Mouse (Mus musculus) olfactory bulb, adult 2 months (tissue): ENCODE measurements around the gene Bnc2. TPM values are rescaled to one million over a fixed set of nuclear protein-coding genes. Genes with fewer than 3 reads are reported as not detected.

ENCODE experiments used
- H3K27ac ChIP-seq: fragments of 200-500 bp; 2 replicates; pipeline ENCODE4 v1.5.1; 2012; ENCODE audit warnings: low read depth, low read length; ENCODE audit not compliant: insufficient read depth
- H3K4me1 ChIP-seq: fragments of 200-500 bp; 2 replicates; pipeline ENCODE4 v1.6.1; 2012; ENCODE audit warnings: low read length; ENCODE audit not compliant: control insufficient read depth, insufficient read depth
- H3K4me3 ChIP-seq: fragments of 200-500 bp; 2 replicates; pipeline ENCODE4 v1.5.1; 2012; ENCODE audit warnings: mild to moderate bottlenecking, low read depth, low read length, moderate library complexity; ENCODE audit not compliant: insufficient read depth
- CTCF ChIP-seq: fragments of 200-500 bp; IDR thresholded peaks from 2 replicates; pipeline ENCODE4 v1.5.1; 2012; ENCODE audit warnings: low read depth, mild to moderate bottlenecking, low read length, moderate library complexity; ENCODE audit not compliant: insufficient read depth
- POLR2A ChIP-seq: fragments of 200-500 bp; IDR thresholded peaks from 2 replicates; pipeline ENCODE4 v1.6.1; 2012; ENCODE audit warnings: mild to moderate bottlenecking, low read depth, low read length, moderate library complexity; ENCODE audit not compliant: insufficient read depth
- WGBS: fragments of 180-500 bp; shearing (Covaris S2); methylation state at CpG from one replicate; pipeline ENCODE4 v1.1.7; 2018; 5-methylcytosine and 5-hydroxymethylcytosine counted together
- polyA plus RNA-seq: library from polyadenylated mRNA; stranded (reverse); fragments of >200 nt; gene quantifications from 2 replicates; pipeline ENCODE4 v1.2.4, GENCODE M21; 2012; ENCODE audit warnings: low replicate concordance; ENCODE audit not compliant: missing spikeins, insufficient read depth, insufficient read length

The Bnc2 gene
- polyA plus RNA-seq: not detected in 2 replicates

- no peak within 1 kb of the TSS for H3K27ac ChIP-seq
- peaks cover 18% of the 10 kb centered on the region; the same call in 1 of the 2 replicates for H3K4me1 ChIP-seq
- under 1% methylated on average over 74 of the region's 80 CpGs for WGBS
- H3K4me3 ChIP-seq: peak within 1 kb of the TSS; percentile 62
- TF ChIP-seq POLR2A (no peak), CTCF (no peak)
These were observed at the start of gene Bnc2 for GRCm38 (mm10) chr4:84675171-84675973. Gene Bnc2, minus strand, starts transcription at chr4:84675275.

GRCm38 (mm10) chr4:84707961-84708360, 32.9 kb upstream of the Bnc2 start:
- 71% methylated on average over 5 of the region's 5 CpGs for WGBS
- no peak overlapping the region for H3K4me3 ChIP-seq

DNA sequence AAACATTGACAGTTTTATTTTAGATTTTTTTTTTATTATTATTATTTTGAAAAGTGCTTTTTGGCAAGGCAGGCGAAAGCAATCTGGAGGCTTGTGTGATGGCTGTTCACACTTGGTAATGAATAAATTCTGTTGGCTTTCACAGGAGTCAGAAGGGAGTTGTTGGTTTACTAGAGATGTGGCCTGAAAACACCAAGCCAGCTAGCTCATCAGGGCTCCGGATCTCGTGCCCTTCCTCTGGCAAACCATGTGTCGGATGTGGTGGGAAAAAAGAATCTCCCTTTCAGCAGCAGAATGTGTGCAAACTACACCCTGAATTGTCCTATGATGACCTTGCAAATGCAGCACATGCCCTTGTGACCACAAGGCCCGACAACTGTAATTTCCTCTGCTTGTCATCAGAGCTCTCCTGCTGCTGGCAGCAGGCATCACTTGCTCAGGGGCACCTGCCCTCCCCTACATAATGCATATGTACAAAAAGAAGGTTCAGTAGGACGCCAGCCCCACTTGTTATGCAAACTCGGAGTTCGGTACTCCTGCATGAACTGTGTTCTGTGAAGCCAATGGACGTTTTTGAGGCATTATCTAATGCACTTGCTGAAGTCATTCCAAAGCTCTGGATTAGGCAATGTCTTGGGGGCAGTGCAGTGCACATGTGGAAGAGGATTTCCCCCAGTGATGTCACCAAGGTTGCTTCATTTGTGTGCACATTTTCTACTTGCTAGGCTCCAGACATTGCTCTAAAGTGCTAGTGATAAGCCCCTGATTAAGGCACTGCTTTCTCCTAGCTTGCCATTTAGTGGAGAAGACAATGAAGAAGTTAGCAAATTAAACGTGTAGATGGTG, 10.7 kb upstream of the Bnc2 start:
- Histone ChIP-seq H3K27ac (no peak overlapping the region), H3K4me3 (no peak overlapping the region), H3K4me1 (no peaks in the 10 kb centered on the region)
- WGBS: 81% methylated on average over 10 of the region's 10 CpGs
- TF ChIP-seq POLR2A (no peak), CTCF (no peak)

More at GRCm38 (mm10) chr4:84707961-84708360, 32.9 kb upstream of the Bnc2 start:
- TF ChIP-seq CTCF: no peak
- no peak for TF ChIP-seq POLR2A
- no peak overlapping the region for H3K27ac ChIP-seq
- H3K4me1 ChIP-seq: no peaks in the 10 kb centered on the region

DNA sequence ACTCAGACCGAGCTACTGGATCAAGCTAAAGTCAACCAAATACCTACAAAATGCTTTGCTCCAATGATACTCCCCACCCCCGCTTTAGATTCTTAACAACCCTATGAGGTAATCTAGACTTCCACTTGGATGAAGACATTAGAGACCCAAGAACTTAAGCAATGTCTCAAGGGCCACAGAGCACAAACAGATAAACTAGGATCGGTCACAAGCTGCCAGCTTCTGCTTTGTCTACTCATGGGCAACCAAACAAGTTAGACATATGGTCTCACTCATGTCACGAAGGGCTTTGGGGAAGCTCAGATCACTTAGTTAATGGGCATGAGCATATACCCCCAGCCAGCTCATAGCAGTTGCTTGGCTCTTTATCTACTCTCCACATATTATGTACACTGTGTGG, 9.9 kb upstream of the Bnc2 start:
- TF ChIP-seq CTCF (no peak), POLR2A (no peak)
- Histone ChIP-seq H3K4me3 (no peak overlapping the region), H3K4me1 (no peaks in the 10 kb centered on the region), H3K27ac (no peak overlapping the region)
- WGBS: 87% methylated on average over 4 of the region's 4 CpGs

- Histone ChIP-seq H3K27ac (no peak overlapping the region), H3K4me1 (peaks cover 18% of the 10 kb centered on the region; the same call in 1 of the 2 replicates), H3K4me3 (peak overlapping the region; percentile 62)
- TF ChIP-seq POLR2A: no peak
- TF ChIP-seq CTCF: no peak
- WGBS: 6% methylated on average over 19 of the region's 19 CpGs
These were observed 870 bp upstream of the Bnc2 start for GRCm38 (mm10) chr4:84675974-84676315.

DNA sequence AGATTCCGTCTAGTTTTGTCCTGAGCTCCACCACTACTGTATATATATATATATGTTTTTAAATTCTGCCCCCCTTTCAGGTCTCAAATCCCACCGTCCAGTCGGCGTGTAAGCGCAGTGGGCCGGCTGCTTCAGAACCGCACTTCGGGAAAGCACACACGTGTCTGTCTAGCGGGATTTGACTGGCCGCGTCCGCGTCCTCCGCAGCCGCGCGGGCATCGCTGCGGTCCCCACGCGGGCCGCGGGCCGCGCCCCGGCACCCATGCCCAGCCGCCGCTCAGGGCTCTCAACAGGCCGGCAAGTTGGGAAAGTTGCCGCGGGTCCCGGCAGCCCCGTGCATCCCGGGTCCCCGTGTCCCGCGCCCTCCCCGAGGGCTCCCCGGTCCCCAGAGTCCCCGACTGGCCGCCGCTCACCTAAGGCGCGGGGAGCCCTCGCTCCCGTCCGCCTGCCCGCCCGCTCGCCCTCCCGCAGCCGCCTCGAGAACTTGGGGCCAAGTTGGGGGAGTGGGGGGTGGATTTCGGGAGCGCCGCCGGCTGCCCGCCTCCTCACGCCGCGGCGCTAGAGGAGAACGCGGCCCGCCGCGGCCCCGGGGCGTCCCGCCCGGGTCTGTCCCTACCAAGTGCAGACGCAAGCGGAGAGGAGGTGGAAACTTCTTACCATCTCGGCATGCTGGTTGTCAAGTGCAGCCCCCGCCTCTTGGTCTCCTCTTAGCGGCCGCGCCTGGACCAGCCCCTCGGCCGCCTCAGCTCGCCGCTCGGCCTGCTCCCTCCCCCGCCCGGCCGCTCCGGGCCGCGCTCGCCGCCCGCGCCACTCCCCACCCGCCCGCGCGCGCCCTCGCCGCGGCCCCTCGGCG, 531 bp downstream of the Bnc2 start:
- Histone ChIP-seq H3K4me1 (peaks cover 18% of the 10 kb centered on the region; the same call in 1 of the 2 replicates), H3K4me3 (peak overlapping the region; percentile 62), H3K27ac (no peak overlapping the region)
- under 1% methylated on average over 101 of the region's 104 CpGs for WGBS
- no peak for TF ChIP-seq POLR2A
- TF ChIP-seq CTCF: no peak

DNA sequence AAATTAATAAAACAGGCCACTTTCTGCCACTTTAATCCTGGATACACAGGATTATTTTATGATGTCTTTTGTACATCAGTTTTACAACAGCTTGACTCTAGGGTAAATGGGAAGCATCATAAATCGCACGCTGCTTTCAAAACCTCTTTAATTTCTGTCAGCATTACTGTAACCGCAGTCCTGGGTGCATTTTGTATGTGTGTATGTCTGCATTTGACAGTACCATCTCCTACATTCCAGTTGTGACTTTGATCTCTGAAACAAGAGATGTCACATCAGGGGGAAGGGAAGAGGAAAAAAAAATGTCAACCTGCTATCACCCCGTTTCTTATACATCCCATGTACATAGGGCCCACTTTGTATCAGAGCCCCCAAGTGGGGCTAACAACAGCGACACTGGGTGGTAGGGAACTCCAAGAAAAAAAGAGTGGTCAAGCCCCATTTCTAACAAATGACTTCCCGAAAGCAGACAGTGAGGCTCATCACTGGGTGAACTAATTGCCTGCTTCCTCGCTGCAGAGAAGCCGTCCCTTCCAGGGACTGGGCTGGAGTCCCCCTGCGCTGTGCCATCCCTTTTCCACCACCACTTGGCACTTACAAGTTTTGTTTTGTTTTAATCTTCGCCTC, 1.3 kb downstream of the Bnc2 start:
- H3K4me3 ChIP-seq: peak overlapping the region; percentile 62; the same call in 1 of the 2 replicates
- no peak overlapping the region for H3K27ac ChIP-seq

More for the DNA sequence above, 1.3 kb downstream of the Bnc2 start:
- 34% methylated on average over 10 of the region's 10 CpGs for WGBS
- TF ChIP-seq CTCF (no peak), POLR2A (no peak)
- H3K4me1 ChIP-seq: peaks cover 18% of the 10 kb centered on the region; the same call in 1 of the 2 replicates
